Mouse (Mus musculus): ENCODE data around the gene Nedd9.

GRCm38 (mm10) chr13:41302716-41303115, 184.4 kb downstream of the Nedd9 start:
- TF ChIP-seq CTCF (IDR thresholded peaks at IDR 0.05; ENCODE audit: low read depth, low read length), result peak; percentile 99
- TF ChIP-seq POLR2A (IDR thresholded peaks at IDR 0.05; ENCODE audit: borderline replicate concordance, low read depth, low read length), result no peak

Measured in bone marrow macrophage, adult 2 months (primary cell).